Mouse (Mus musculus) ES-Bruce4 (cell line): ENCODE measurements at regions not wholly inside any gene's neighbourhood (a gene's known extent, or its start where the extent isn't known, plus 50 kb on each side); places are given as distances from the start of the nearest gene placed in this dataset.

Source experiments
- CTCF ChIP-seq: IDR thresholded peaks from one replicate; pipeline ENCODE4 v1.8.1; 2011; ENCODE audit warnings: low read depth, low read length
- EP300 ChIP-seq: IDR thresholded peaks from 2 replicates; pipeline ENCODE4 v1.6.1; 2011; ENCODE audit warnings: low read depth, low read length; ENCODE audit not compliant: insufficient read depth
- POLR2A ChIP-seq: IDR thresholded peaks from one replicate; pipeline ENCODE4 v1.8.1; 2011; ENCODE audit warnings: low read length; ENCODE audit not compliant: insufficient read depth

GRCm38 (mm10) chr7:117285985-117286384 lies 94.8 kb upstream of the Xylt1 start:
- TF ChIP-seq EP300 (no peak), CTCF (no peak), POLR2A (no peak)
